Mouse (Mus musculus) lung, postnatal 36 days (tissue): ENCODE measurements around the gene Cpne5.
"Not testable (repeated sequence)": the region's sequence is repeated elsewhere in the genome, so short reads cannot be mapped to it uniquely, and the experiment has no call there.

Experiments
- DNase-seq: peaks from one replicate; pipeline ENCODE4 v3.0.0; 2022; ENCODE audit warnings: mixed read lengths

Gene Cpne5

GRCm38 (mm10) chr17:29123578-29124174 lies 114.3 kb downstream of the Cpne5 start:
- peak; percentile 70 for DNase-seq

DNA sequence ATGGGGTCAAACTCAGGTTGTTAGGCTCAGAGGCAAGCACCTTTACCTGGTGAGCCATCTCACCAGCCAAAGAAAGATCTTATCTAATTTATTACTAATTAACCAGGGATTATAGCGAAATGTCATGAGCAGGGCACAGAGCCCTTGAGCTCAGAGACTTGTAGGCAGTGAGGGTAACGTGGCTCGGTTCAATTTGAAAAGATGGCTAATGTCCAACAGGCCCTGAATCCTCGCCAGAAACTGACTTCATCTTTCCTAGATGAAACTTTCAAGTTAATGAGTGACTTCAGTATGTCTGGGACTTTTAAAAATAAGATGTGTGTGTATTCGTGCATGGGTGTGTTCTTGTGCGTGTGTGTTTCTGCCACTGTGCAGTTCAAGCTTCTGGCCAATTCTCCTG lies 115.2 kb downstream of the Cpne5 start:
- DNase-seq = peak; percentile 58

- peak; percentile 73 for DNase-seq
These were observed 117.3 kb downstream of the Cpne5 start for GRCm38 (mm10) chr17:29120666-29121065.

DNA sequence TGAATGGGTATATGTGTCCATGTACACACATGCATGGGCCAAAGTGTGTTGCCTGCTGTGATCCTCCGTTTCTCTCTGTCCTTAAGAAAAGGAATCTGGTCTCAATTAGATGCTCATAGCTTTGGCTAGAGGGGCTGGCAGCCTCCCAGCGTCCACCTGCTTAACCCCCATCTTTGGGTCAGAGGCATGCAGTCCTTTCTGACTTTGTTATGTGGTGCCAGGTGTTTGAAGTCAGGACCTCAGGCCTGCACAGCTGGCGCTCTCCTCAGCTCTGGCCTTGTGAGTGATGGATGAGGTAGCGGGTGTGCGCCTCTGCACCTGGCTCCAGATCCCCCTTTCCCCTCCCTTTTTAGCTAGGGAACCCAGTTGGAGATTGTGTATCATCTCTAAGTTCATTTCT lies 119.9 kb downstream of the Cpne5 start:
- no peak for DNase-seq

GRCm38 (mm10) chr17:29117006-29117648 lies 120.8 kb downstream of the Cpne5 start:
- DNase-seq = no peak

- no peak for DNase-seq
These were observed 121.9 kb downstream of the Cpne5 start for GRCm38 (mm10) chr17:29116023-29116422.

DNA sequence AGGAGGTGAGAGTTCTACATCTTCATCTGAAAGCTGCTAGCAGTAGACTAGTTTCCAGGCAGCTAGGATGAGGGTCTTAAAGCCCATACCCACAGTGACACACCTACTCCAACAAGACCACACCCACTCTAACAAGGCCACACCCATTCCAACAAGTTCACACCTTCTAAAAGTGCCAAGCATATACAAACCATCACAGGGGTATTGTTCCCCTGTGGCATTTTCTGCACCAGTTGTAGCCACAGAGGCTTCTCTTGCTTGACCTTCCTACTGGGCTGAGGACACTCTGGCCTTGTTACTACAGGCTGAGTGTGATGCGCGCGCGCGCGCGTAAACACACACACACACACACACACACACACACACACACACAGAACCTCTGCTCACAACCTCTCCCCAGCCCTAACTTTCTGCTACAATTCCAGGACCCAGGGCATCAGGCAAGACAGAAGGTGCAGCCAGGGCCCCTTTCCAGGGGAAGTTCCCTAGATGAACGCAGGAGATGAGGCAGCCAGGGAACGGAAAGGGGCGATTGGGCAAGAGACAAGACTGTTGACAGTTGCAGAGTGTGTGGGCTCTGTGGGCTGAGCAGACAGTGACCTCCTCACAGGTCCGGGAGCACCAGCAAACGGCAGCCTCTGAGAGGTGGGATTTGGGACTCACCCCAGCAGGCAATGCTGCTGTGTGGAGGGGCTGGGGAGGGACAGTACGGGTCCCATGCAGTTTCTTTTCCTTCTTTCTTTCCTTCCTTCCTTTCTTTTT lies 124.2 kb downstream of the Cpne5 start, which contains the start of gene Rab44:
Gene Rab44, plus strand, starts transcription at position 555 of the 762 bp plus-strand sequence.
- peak; percentile 43 for DNase-seq

DNA sequence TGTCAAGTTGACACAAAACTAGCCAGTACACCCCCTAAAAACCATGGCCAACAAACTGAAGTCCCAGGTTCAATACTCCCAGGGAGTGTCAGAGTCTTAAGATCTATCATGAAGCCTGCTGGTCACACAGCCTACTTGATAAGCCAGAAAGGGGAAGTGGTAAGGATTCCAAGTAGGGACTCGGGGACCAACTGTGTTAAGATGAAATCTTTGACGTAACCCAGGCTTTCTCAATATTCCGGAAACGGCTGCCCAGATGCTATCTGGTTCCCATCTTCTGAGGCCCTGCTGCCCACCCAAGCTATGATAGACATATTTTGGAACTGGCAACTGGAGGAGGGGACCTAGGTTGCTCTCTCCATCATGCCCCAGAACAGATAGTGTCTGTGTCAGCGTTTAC lies 126.6 kb downstream of the Cpne5 start:
- DNase-seq = peak; percentile 43

- not testable (repeated sequence) for DNase-seq
These were observed 127.6 kb downstream of the Cpne5 start for GRCm38 (mm10) chr17:29110356-29110755.
